Mouse (Mus musculus): ENCODE measurements around the gene Pnldc1. TPM values are rescaled to one million over a fixed set of nuclear protein-coding genes. Genes with fewer than 3 reads are reported as not detected.
"Not testable (repeated sequence)": the region's sequence is repeated elsewhere in the genome, so short reads cannot be mapped to it uniquely, and the experiment has no call there.

The Pnldc1 gene
- polyA plus RNA-seq (2015; fragmentation: Nextera tagmentation; extraction: Ambion mirVana), result 1.0 and 1.5 TPM in 2 replicates

- Histone ChIP-seq H3K9me3 (replicated peaks) (no peaks in the 10 kb centered on the region), H3K27me3 (replicated peaks) (no peaks in the 10 kb centered on the region), H3K9ac (replicated peaks) (no peak within 1 kb of the TSS), H3K27ac (replicated peaks) (no peak within 1 kb of the TSS), H3K4me2 (no peak within 1 kb of the TSS), H3K36me3 (peaks cover 51% of the 10 kb centered on the region), H3K4me1 (no peaks in the 10 kb centered on the region), H3K4me3 (replicated peaks) (no peak within 1 kb of the TSS)
- 83% methylated on average over 35 of the region's 35 CpGs for WGBS
- ATAC-seq (ENCODE audit: low FRiP score), result no peak
Observed at GRCm38 (mm10) chr17:12909361-12910280, at the start of gene Pnldc1. Gene Pnldc1, minus strand, starts transcription at chr17:12910230.

DNA sequence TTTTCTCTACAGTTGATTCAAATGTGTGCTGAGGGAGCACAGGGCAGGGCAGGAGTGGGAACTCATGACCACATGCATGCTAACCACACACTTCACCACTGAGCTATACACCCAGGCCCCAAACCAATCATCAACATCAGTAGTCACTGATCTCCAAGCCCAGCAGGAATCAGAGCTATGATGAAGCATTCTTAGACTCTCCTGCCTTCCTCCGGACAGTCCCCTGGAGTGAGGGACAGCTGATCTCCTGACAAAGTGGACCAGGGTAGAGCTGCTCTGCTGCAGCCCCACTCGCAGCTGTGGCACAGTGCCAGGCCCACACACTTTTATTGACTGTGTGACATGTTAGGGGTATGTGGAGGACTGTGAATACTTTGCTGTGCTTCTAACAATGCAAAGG is 49.3 kb upstream of the Pnldc1 start:
- Histone ChIP-seq H3K4me2 (peak overlapping the region; percentile 55), H3K4me1 (peaks cover 32% of the 10 kb centered on the region), H3K4me3 (replicated peaks) (peak overlapping the region; percentile 31), H3K36me3 (peaks cover 21% of the 10 kb centered on the region)
- not testable (repeated sequence) for H3K27me3 ChIP-seq (replicated peaks); H3K27ac ChIP-seq (replicated peaks); H3K9ac ChIP-seq (replicated peaks); ATAC-seq (ENCODE audit: low FRiP score); H3K9me3 ChIP-seq (replicated peaks)
- 15% methylated on average over 1 of the region's 2 CpGs for WGBS

DNA sequence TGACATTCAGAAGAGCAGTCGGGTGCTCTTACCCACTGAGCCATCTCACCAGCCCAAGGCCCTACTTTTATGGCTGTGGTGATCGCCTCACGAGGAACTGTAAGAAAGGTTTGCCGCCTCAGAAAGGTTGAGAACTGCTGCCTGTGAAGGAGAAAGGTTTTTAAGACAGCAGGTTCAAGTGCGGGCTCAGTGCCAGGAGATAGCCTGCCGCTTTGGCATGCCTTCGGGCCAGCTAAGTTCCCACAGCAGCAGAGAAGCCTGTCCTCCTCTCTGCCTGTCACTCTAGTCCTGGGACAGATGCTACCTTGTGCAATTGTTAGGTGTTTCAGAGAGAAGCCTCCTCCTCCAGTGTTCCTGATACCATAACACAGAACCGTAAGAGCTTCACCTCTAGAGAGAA is 46.6 kb upstream of the Pnldc1 start:
- no peak for ATAC-seq (ENCODE audit: low FRiP score)
- H3K9me3 ChIP-seq (replicated peaks), result no peaks in the 10 kb centered on the region
- H3K4me2 ChIP-seq, result no peak overlapping the region
- WGBS, result 94% methylated on average over 8 of the region's 8 CpGs
- 0 out of 2 replicates have a peak overlapping the region, but pooled peaks have one; percentile 10 for H3K9ac ChIP-seq (replicated peaks)
- H3K36me3 ChIP-seq, result peaks cover 38% of the 10 kb centered on the region
- H3K27ac ChIP-seq (replicated peaks), result no peak overlapping the region
- H3K27me3 ChIP-seq (replicated peaks), result no peaks in the 10 kb centered on the region
- H3K4me3 ChIP-seq (replicated peaks), result no peak overlapping the region
- H3K4me1 ChIP-seq, result peaks cover 29% of the 10 kb centered on the region

DNA sequence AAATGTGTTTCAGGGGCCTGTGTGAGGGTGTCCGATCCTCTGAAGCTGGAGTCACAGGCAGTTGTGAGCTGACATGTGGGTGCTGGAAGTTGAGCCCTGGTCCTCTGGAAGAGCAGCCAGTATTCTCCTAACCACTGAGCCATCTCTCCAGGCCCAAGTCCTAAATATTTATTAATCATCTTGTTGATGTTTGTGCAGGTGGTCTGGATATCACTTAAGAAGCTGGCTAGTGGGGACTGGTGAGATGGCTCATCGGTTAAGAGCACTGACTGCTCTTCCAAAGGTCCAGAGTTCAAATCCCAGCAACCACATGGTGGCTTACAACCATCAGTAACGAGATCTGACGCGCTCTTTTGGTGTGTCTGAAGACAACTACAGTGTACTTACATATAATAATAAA is 39.6 kb upstream of the Pnldc1 start:
- Histone ChIP-seq H3K27me3 (replicated peaks) (no peaks in the 10 kb centered on the region), H3K36me3 (peaks cover 69% of the 10 kb centered on the region), H3K4me1 (no peaks in the 10 kb centered on the region), H3K9ac (replicated peaks) (no peak overlapping the region), H3K27ac (replicated peaks) (no peak overlapping the region), H3K4me2 (no peak overlapping the region), H3K4me3 (replicated peaks) (no peak overlapping the region), H3K9me3 (replicated peaks) (no peaks in the 10 kb centered on the region)
- no peak for ATAC-seq (ENCODE audit: low FRiP score)
- 93% methylated on average over 5 of the region's 5 CpGs for WGBS

DNA sequence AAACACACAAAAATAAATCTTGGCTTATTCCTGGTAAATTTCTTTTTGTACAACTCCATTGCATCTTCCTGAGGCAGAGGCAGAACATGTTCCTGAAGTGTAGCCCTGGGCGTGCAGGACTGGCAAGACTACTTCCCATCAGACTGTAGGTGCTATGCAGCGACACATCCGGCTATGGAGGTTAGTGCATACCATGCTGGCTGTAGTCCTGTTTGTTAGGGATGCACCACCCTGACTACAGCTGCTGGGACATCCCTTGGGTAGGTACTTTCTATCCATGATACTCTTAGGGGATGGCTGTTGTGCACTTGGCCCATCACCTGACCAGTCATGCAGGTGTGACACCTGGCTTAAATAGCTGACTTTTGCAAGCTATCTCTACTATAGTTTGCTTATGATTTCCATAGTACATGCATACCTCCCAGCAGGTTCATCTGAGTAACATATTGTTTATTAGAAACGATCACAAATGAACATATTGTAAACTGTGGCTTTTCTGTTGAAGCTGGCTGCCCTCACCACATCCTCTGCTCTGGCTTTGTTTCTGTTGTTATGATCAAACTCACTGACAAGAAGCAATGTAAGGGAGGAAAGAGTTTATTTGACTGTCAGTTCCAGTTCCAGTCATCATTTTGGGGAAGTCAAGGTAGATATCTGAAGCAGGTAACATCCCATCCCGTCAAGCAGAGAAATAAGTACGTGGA is 32.6 kb upstream of the Pnldc1 start:
- no peak for ATAC-seq (ENCODE audit: low FRiP score)
- Histone ChIP-seq H3K4me1 (peaks cover 7% of the 10 kb centered on the region), H3K27me3 (replicated peaks) (no peaks in the 10 kb centered on the region), H3K4me2 (no peak overlapping the region), H3K27ac (replicated peaks) (no peak overlapping the region), H3K9ac (replicated peaks) (no peak overlapping the region), H3K36me3 (peaks cover 43% of the 10 kb centered on the region), H3K9me3 (replicated peaks) (no peaks in the 10 kb centered on the region), H3K4me3 (replicated peaks) (no peak overlapping the region)
- WGBS, result 95% methylated on average over 6 of the region's 6 CpGs

GRCm38 (mm10) chr17:12941543-12942260 is 31.7 kb upstream of the Pnldc1 start:
- WGBS, result 78% methylated on average over 8 of the region's 8 CpGs
- Histone ChIP-seq H3K9me3 (replicated peaks) (no peaks in the 10 kb centered on the region), H3K27me3 (replicated peaks) (no peaks in the 10 kb centered on the region), H3K27ac (replicated peaks) (no peak overlapping the region), H3K4me3 (replicated peaks) (no peak overlapping the region), H3K4me1 (peaks cover 7% of the 10 kb centered on the region), H3K36me3 (peaks cover 41% of the 10 kb centered on the region), H3K4me2 (no peak overlapping the region), H3K9ac (replicated peaks) (no peak overlapping the region)
- ATAC-seq (ENCODE audit: low FRiP score), result no peak

DNA sequence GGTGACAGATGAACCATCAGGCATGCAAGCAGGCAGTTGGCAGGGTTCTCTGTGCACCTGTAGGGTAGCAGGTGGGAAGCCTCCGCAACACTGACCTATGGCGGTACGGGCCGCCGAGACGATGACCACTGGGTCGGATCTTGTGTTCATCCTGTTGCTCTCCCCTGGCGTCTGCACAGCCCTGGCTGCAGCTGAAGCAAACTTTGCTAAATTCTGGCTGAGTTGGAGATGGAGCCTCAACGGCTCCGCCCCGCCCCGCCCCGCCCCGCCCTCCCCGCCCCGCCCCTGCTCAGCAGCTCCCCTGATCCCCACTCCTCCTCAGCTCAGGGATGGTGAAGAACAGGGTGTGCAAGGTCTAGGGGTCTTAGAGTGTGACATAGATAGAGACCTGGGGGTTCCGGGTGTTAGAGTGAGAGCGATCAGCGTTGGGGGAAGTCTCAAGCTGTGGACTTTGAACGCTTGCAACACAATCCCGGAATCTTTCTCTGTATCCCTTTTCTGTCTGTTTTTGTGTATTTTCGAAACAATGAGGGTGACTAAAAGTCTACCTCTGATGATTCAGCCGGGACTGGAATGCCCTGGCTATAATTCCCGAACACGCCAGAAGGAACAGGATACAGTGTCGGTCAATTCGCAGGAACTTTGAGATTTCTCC is 30.2 kb upstream of the Pnldc1 start, which contains the start of gene Acat3:
Gene Acat3, minus strand, starts transcription at position 450 of the 655 bp plus-strand sequence.
- Histone ChIP-seq H3K27me3 (replicated peaks) (no peaks in the 10 kb centered on the region), H3K4me3 (replicated peaks) (peak within 1 kb of the TSS; percentile 13; the same call in 1 of the 2 replicates), H3K9ac (replicated peaks) (no peak within 1 kb of the TSS), H3K27ac (replicated peaks) (no peak within 1 kb of the TSS), H3K4me1 (peaks cover 7% of the 10 kb centered on the region), H3K4me2 (peak within 1 kb of the TSS; percentile 52), H3K9me3 (replicated peaks) (no peaks in the 10 kb centered on the region), H3K36me3 (peaks cover 29% of the 10 kb centered on the region)
- peak; percentile 48; the same call in 1 of the 2 replicates for ATAC-seq (ENCODE audit: low FRiP score)
- 17% methylated on average over 27 of the region's 27 CpGs for WGBS

GRCm38 (mm10) chr17:12939377-12940148 is 29.5 kb upstream of the Pnldc1 start:
- peak; percentile 55 for ATAC-seq (ENCODE audit: low FRiP score)
- not testable (repeated sequence) for H3K9ac ChIP-seq (replicated peaks); H3K27me3 ChIP-seq (replicated peaks); H3K4me1 ChIP-seq; H3K27ac ChIP-seq (replicated peaks); H3K9me3 ChIP-seq (replicated peaks)
- 45% methylated on average over 2 of the region's 12 CpGs for WGBS
- H3K4me2 ChIP-seq, result peak overlapping the region; percentile 52
- H3K36me3 ChIP-seq, result peaks cover 22% of the 10 kb centered on the region
- H3K4me3 ChIP-seq (replicated peaks), result peak overlapping the region; percentile 13; the same call in 1 of the 2 replicates

- Histone ChIP-seq H3K9ac (replicated peaks) (no peak overlapping the region), H3K36me3 (peaks cover 12% of the 10 kb centered on the region), H3K4me3 (replicated peaks) (no peak overlapping the region), H3K9me3 (replicated peaks) (no peaks in the 10 kb centered on the region), H3K27ac (replicated peaks) (no peak overlapping the region), H3K27me3 (replicated peaks) (no peaks in the 10 kb centered on the region), H3K4me2 (no peak overlapping the region), H3K4me1 (peaks cover 7% of the 10 kb centered on the region)
- ATAC-seq (ENCODE audit: low FRiP score), result no peak
- WGBS, result 50% methylated on average over 2 of the region's 2 CpGs
Observed at GRCm38 (mm10) chr17:12938077-12938476, 28.0 kb upstream of the Pnldc1 start.

- no peak overlapping the region for H3K4me3 ChIP-seq (replicated peaks)
- no peak overlapping the region for H3K9ac ChIP-seq (replicated peaks)
- no peak overlapping the region for H3K4me2 ChIP-seq
- H3K4me1 ChIP-seq, result peaks cover 7% of the 10 kb centered on the region
- ATAC-seq (ENCODE audit: low FRiP score), result no peak
- 87% methylated on average over 2 of the region's 2 CpGs for WGBS
- H3K9me3 ChIP-seq (replicated peaks), result no peaks in the 10 kb centered on the region
- H3K36me3 ChIP-seq, result peaks cover 6% of the 10 kb centered on the region
- no peaks in the 10 kb centered on the region for H3K27me3 ChIP-seq (replicated peaks)
- no peak overlapping the region for H3K27ac ChIP-seq (replicated peaks)
Observed at GRCm38 (mm10) chr17:12937412-12937970, 27.5 kb upstream of the Pnldc1 start.
